Mouse (Mus musculus): Measurements from ENCODE around the gene Rln3.

Rln3 gene

GRCm38 (mm10) chr8:84065037-84065436 lies 20.2 kb upstream of the Rln3 start, which contains the start of gene Gm10643:
TSS of gene Gm10643 (minus strand) at chr8:84065137.
- DNase-seq (ENCODE audit: low spot score): no peak

- no peak for DNase-seq (ENCODE audit: low spot score)
These were observed 19.2 kb upstream of the Rln3 start for GRCm38 (mm10) chr8:84063861-84064610.

- DNase-seq (ENCODE audit: low spot score): no peak
These were observed 15.4 kb upstream of the Rln3 start for GRCm38 (mm10) chr8:84060245-84060644.

- DNase-seq (ENCODE audit: low spot score): no peak
These were observed 14.4 kb upstream of the Rln3 start for GRCm38 (mm10) chr8:84059226-84059625.

GRCm38 (mm10) chr8:84057827-84058226 lies 13.0 kb upstream of the Rln3 start:
- DNase-seq (ENCODE audit: low spot score): no peak

- DNase-seq (ENCODE audit: low spot score): no peak
These were observed 8.4 kb upstream of the Rln3 start for GRCm38 (mm10) chr8:84053229-84053628.

- no peak for DNase-seq (ENCODE audit: low spot score)
These were observed 7.9 kb upstream of the Rln3 start for GRCm38 (mm10) chr8:84052746-84053145.

GRCm38 (mm10) chr8:84048171-84048570 lies 3.4 kb upstream of the Rln3 start:
- no peak for DNase-seq (ENCODE audit: low spot score)

GRCm38 (mm10) chr8:84046505-84046904 lies 1.7 kb upstream of the Rln3 start:
- no peak for DNase-seq (ENCODE audit: low spot score)

- DNase-seq (ENCODE audit: low spot score): no peak
These were observed 697 bp downstream of the Rln3 start for GRCm38 (mm10) chr8:84044103-84044502.

GRCm38 (mm10) chr8:84042948-84043342 lies 1.9 kb downstream of the Rln3 start:
- DNase-seq (ENCODE audit: low spot score): no peak

GRCm38 (mm10) chr8:84042066-84042947 lies 2.5 kb downstream of the Rln3 start, which contains the start of gene Il27ra:
TSS of gene Il27ra (minus strand) at chr8:84042589.
- DNase-seq (ENCODE audit: low spot score): peak; percentile 40

GRCm38 (mm10) chr8:84039050-84039449 lies 5.8 kb downstream of the Rln3 start:
- DNase-seq (ENCODE audit: low spot score): peak; percentile 81

- DNase-seq (ENCODE audit: low spot score): no peak
These were observed 6.8 kb downstream of the Rln3 start for GRCm38 (mm10) chr8:84038015-84038414.

GRCm38 (mm10) chr8:84032777-84033176 lies 12.0 kb downstream of the Rln3 start:
- DNase-seq (ENCODE audit: low spot score): no peak

GRCm38 (mm10) chr8:84029272-84029671 lies 15.5 kb downstream of the Rln3 start:
- DNase-seq (ENCODE audit: low spot score): no peak

- DNase-seq (ENCODE audit: low spot score): no peak
These were observed 17.4 kb downstream of the Rln3 start for GRCm38 (mm10) chr8:84027449-84027848.

- DNase-seq (ENCODE audit: low spot score): no peak
These were observed 18.9 kb downstream of the Rln3 start for GRCm38 (mm10) chr8:84025863-84026262.

GRCm38 (mm10) chr8:84024171-84024570 lies 20.6 kb downstream of the Rln3 start:
- DNase-seq (ENCODE audit: low spot score): no peak

- no peak for DNase-seq (ENCODE audit: low spot score)
These were observed 21.2 kb downstream of the Rln3 start for GRCm38 (mm10) chr8:84023631-84024030.

GRCm38 (mm10) chr8:84023085-84023484 lies 21.7 kb downstream of the Rln3 start:
- DNase-seq (ENCODE audit: low spot score): no peak

GRCm38 (mm10) chr8:84021569-84021968 lies 23.2 kb downstream of the Rln3 start:
- DNase-seq (ENCODE audit: low spot score): no peak

- no peak for DNase-seq (ENCODE audit: low spot score)
These were observed 23.7 kb downstream of the Rln3 start, which contains the start of gene Palm3 for GRCm38 (mm10) chr8:84021096-84021495. TSS of gene Palm3 (plus strand) at chr8:84021471.

Data from layer of hippocampus, adult 11-12 months (tissue).